Mouse (Mus musculus): ENCODE measurements around the gene Fbxw17.
"Not testable (repeated sequence)": the region's sequence is repeated elsewhere in the genome, so short reads cannot be mapped to it uniquely, and the experiment has no call there.

The Fbxw17 gene

GRCm38 (mm10) chr13:50417389-50418183 lies at the start of gene Fbxw17:
Fbxw17 (plus strand) TSS chr13:50417864.
- DNase-seq (ENCODE audit: low read depth, low spot score): peak; percentile 51

GRCm38 (mm10) chr13:50372934-50373705 lies 44.5 kb upstream of the Fbxw17 start:
- DNase-seq (ENCODE audit: low read depth, low spot score): not testable (repeated sequence)

- DNase-seq (ENCODE audit: low read depth, low spot score): not testable (repeated sequence)
Measured at GRCm38 (mm10) chr13:50389146-50389545, 28.5 kb upstream of the Fbxw17 start.

- DNase-seq (ENCODE audit: low read depth, low spot score): no peak
Measured at GRCm38 (mm10) chr13:50418421-50418820, 757 bp downstream of the Fbxw17 start.

GRCm38 (mm10) chr13:50423625-50424209 lies 6.1 kb downstream of the Fbxw17 start:
- DNase-seq (ENCODE audit: low read depth, low spot score): no peak

GRCm38 (mm10) chr13:50424517-50424916 lies 6.9 kb downstream of the Fbxw17 start:
- no peak for DNase-seq (ENCODE audit: low read depth, low spot score)

GRCm38 (mm10) chr13:50426686-50427085 lies 9.0 kb downstream of the Fbxw17 start:
- DNase-seq (ENCODE audit: low read depth, low spot score): no peak

GRCm38 (mm10) chr13:50443812-50444211 lies 26.1 kb downstream of the Fbxw17 start, which contains the start of gene Gm47429:
Gm47429 (minus strand) TSS chr13:50443912.
- no peak for DNase-seq (ENCODE audit: low read depth, low spot score)

GRCm38 (mm10) chr13:50445261-50445660 lies 27.6 kb downstream of the Fbxw17 start:
- no peak for DNase-seq (ENCODE audit: low read depth, low spot score)

GRCm38 (mm10) chr13:50452266-50452665 lies 34.6 kb downstream of the Fbxw17 start:
- DNase-seq (ENCODE audit: low read depth, low spot score): not testable (repeated sequence)

GRCm38 (mm10) chr13:50453426-50453825 lies 35.8 kb downstream of the Fbxw17 start:
- DNase-seq (ENCODE audit: low read depth, low spot score): no peak

GRCm38 (mm10) chr13:50460433-50460832 lies 42.8 kb downstream of the Fbxw17 start:
- DNase-seq (ENCODE audit: low read depth, low spot score): not testable (repeated sequence)

- DNase-seq (ENCODE audit: low read depth, low spot score): no peak
Measured at GRCm38 (mm10) chr13:50464621-50465562, 47.2 kb downstream of the Fbxw17 start.

- DNase-seq (ENCODE audit: low read depth, low spot score): no peak
Measured at GRCm38 (mm10) chr13:50467007-50467406, 49.3 kb downstream of the Fbxw17 start, which contains the start of gene Nutm2. Nutm2 (plus strand) TSS chr13:50467307.

Data from embryo, embryonic 11.5 days (tissue).